Mouse (Mus musculus) adrenal gland, postnatal 36 days (tissue): ENCODE data around the gene Obsl1. TPM values are rescaled to one million over a fixed set of nuclear protein-coding genes. Genes with fewer than 3 reads are reported as not detected.

ENCODE experiments used
- DNase-seq, 2 experiments: peaks; one replicate each; pipeline ENCODE4 v3.0.0; 2021; ENCODE audit warnings: mixed read lengths in 1 of 2
- total RNA-seq, 2 experiments: library from RNA; stranded (reverse); gene quantifications; 2 replicates each; pipeline ENCODE4 v1.2.3; 2021

Obsl1 gene
- total RNA-seq, 2 experiments from 2014 or later, result 59.8 to 67.4 TPM

DNA sequence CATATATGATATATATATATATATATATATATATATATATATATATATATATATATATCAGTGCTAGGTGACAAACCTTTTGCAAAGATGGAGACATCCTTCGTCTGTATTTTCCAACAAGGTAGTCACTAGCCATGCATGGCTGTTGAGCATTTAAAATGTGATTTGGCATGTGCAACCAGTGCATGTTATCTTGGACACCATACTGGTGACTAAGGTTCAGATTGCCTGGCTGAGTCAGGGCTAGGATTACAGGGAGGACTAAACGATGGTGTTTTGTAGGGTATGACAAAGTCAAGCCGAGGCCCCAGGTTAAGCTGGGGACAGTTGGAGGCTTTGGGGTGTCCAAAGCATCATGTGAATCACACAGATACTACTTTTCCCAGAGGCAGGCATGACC, 50.8 kb downstream of the Obsl1 start:
- DNase-seq, result no peak

DNA sequence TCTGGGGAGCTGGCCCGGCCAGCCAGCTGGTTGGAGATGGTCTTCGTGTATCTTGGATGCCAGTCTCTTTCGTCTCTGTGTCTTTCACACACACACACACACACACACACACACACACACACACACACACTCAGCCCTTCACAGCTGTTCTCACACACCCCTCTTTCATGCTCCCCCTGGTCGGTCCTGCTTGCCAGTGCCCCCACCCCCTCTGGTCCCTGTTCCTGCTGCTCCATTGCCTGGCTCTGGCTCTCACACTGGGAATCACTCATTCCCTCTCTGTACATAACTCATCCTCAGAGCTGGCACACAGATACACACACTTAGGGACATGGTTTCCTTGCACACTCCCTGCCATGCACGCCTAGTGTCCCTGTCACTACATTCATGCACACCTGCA, 54.4 kb downstream of the Obsl1 start:
- DNase-seq, result no peak

- DNase-seq, result peak; percentile 23 to 33
These were observed 55.8 kb downstream of the Obsl1 start, which contains the start of gene Asic4 for GRCm38 (mm10) chr1:75450314-75451005. Asic4 (plus strand) TSS chr1:75450436.

- DNase-seq, result no peak
These were observed 56.7 kb downstream of the Obsl1 start for GRCm38 (mm10) chr1:75449377-75450135.

GRCm38 (mm10) chr1:75448937-75449336, 57.3 kb downstream of the Obsl1 start:
- no peak for DNase-seq

DNA sequence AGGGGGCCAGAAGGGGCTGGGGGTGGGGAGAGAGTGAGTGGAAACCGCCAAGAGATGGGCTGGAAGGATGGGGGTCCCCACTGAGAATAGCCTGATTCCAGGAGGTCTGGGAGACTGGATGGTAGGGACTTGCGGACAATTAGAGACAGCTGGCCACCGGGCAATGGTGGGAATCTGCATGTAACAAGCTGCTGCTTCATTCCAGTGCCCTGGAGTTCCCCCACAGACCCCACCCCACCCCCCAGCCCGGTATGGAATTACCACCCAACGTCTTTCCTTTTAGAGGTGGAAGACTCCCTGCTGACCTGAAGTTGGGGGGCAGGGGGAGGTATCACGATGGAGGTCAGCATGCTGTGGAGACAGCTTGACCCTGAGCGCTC, 58.2 kb downstream of the Obsl1 start:
- no peak for DNase-seq

DNA sequence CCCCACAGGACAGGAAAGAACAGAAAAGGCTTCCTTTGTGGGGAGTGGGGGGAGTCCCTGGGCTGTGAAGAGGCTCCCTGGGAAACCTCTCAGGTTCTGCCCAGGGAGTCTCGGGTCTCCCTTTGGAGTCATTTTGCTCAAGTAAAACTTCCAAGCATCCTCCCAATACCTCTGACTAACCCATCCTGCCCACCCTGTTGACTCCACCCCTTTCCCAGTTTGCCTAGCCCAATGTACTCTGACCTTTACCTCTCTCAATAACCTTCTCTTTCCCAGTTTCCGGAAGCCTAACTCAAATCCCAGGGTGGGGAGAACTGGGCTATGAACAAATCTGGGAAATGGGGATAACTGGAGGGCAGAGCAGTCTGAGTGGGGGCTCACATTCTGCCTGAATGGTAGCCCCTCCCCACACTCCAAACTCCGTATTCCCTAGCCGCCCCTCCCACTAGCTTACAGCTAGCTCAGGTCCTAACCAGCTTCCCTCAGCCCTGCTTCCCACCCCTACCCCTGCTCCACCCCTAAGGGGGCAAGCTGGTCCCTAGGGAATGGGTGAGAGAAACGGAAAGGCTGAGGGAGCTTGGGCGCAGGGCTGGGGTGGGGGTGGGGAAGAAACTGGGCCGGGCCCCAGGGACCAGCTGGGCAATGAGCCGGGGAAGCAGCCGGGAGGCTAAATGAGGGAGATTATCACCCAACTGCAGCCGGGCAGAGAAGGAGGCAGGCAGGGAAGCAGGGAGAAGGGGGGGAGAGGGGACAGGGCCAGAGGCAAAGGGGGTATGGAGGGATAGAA, 58.8 kb downstream of the Obsl1 start:
- DNase-seq, result no peak

- no peak for DNase-seq
These were observed 59.6 kb downstream of the Obsl1 start for GRCm38 (mm10) chr1:75446656-75447055.

- DNase-seq, result peak; percentile 72 to 84
These were observed 60.3 kb downstream of the Obsl1 start for GRCm38 (mm10) chr1:75445751-75446611.

DNA sequence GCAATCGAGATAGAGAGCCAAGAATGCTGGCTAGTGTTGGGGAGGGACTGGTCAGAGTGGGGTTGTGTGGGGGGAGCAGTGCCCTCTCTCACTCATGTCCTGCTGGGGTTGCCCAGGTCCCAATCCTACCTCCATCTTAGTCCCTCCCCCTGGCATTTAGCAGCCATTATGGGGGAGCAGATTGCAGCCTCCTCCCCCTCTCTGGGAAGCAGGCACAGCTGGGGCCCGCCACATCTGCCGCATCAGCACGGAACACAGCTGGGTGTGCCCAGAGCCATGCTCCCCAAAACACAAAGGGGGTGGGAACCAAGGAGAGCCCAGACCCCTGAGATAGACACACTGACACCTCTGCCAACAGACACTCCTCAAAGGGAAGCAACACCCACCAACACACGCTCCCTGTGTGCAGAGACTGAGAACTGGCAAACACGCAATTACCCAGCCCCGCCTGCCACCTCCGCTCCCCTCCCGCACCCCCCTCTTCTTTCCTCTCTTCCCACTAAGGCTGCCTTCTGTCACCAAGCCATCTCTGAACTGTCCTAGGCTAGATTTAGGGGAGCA, 61.0 kb downstream of the Obsl1 start:
- no peak for DNase-seq

- DNase-seq, result no peak
These were observed 62.0 kb downstream of the Obsl1 start for GRCm38 (mm10) chr1:75444208-75444607.

DNA sequence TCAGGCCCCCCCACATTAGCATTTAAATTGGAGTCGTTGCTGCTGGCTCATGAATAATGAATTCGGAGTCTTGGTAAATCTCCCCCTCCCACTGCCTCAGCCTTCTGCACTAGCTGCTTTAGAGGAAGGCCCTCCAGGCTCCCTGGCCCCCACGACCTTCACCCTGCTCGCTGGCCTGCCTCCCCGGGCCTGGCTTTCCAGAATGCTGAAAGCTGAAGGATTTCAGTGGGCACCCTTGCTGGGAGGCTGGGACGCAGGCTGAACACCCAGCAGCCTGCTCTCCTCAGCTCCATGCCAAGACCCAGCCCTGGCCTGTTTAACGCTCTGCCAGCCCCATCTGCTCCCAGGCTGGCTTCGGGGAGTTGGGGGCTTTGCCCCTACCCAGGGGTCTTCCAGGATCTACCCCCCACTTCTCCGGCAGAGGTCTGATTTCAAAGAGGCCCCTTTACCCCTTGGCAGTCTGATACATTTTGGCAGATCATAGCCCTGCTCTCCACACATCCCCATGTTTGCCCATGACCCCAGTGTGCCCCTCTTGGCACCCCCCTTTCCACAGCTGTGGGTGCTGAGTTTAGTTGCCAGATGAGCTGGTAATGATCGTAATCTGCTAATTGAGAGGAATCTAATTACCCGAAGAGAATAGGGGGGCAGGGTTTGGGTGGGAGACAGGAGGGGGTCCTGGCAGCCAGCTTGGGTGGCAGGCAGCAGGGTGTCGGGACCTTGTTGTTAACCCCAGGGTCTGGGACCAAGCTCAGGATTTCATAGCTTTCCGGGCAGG, 62.8 kb downstream of the Obsl1 start:
- no peak for DNase-seq

DNA sequence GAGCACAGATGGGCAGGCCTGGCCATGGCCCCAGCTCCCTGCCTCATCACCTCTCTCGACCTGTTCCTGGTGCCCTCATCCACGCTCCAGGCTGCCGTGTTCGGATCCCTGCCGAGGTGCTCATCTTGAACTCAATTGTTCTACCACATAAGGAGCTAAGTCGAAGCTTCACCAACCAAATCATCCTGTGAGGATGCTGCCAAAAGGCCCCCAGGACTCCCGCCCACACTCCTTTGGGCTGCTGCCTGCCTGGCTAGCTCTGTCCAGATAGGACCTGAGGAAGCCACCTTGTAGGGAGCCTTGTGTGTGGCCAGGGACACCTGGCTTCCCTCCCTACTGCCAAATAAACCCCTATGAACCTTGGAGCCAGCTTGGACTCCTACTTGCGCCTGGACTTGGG, 63.4 kb downstream of the Obsl1 start:
- no peak for DNase-seq

- no peak for DNase-seq
These were observed 64.1 kb downstream of the Obsl1 start for GRCm38 (mm10) chr1:75442171-75442570.

DNA sequence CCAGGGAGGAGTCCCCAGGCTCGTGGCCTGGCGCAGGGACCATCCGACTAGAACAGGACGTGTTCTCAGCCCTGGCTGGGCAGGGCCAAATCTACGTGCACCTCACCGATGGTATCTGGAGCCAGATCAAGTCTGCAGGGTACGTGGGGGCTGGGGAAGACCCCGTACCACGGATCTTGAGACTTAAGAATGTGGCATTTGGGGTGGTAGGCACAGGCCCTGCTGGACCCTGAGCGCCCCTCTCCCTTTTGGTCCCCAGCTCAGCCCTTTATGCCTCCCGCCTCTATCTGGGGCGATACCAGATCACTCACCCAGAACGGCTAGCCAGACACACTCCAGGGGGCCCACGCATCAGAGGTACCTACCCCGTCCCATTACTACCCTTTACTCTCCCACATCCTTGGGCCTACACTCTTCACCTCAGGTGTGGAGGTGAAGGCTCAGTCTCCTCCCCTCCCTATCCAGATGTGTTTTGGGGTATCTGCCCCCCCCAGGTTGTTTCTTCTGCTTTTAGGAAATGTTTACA, 64.7 kb downstream of the Obsl1 start:
- no peak for DNase-seq

DNA sequence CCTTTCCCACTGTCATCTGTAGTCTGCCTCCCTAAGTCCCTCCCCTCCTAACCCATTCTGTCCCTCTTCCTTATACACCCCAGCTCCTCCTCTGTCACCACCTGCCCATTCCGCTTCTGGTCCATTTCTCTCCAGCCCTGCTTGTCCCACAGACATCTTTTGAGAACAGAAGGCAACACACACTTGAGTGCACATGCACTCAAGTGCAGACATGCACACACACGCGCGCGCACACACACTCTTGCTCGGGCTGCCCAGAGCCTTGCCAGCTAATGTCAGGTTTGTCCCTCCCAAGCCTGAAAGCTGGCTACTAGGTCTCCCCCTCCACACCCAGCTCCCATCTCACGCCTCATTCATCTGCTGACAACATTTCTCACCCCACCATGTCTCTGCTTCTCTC, 65.6 kb downstream of the Obsl1 start:
- no peak for DNase-seq

DNA sequence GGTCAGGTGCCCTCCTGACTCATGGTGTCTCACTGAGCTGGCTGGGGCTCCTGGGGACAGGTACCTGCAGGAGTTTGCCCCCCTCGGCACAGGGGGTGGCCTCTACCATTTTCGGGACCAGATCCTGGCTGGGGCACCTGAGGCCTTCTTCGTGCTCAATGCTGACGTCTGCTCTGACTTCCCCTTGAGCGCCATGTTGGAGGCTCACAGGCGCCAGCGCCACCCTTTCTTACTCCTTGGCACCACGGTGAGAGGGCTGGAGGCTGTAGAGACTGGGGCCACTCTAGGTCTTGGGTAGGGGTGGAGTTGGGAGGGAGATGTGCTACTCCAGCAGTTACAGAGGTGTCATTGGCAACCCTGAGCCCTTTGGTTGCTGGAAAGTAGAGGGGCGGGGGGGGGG, 67.5 kb downstream of the Obsl1 start:
- DNase-seq, result no peak

- DNase-seq, result peak; percentile 86 to 91
These were observed 70.5 kb downstream of the Obsl1 start, which contains the start of gene Gmppa for GRCm38 (mm10) chr1:75435475-75436328. Gmppa (plus strand) TSS chr1:75435930.
